ENCODE assay signal across 21 mouse cellular contexts in genomic region chr2:21235844-21236386, GRCm38 (mm10). TPM values are rescaled to one million over a fixed set of nuclear protein-coding genes. Genes with fewer than 3 reads are reported as not detected.
DNase-seq lines count a peak whose midpoint lies in the region; ATAC-seq lines count a peak whose summit lies in the region.
"Had no signal": no experiment of that assay in that cellular context is flagged by ENCODE, and none has a peak within 500 bp of the region (broad histone marks: within the 10 kb centered on the region; RNA-seq: fewer than 3 reads in every experiment).

No protein-coding gene starts in this region.

- DNase-seq in embryonic facial prominence, embryonic 10.5 days (ENCODE audit: low spot score): no peak
- DNase-seq in lung, adult 18-20 months: no peak
- DNase-seq in thymus, postnatal 0 days (ENCODE audit: low spot score): no peak
- no peak for DNase-seq in urinary bladder, postnatal 25 days (ENCODE audit: low spot score)
- DNase-seq: adrenal gland, adult 8-10 months; embryo, embryonic 11 days; gastrocnemius, postnatal 14 days; heart, postnatal 14 days; thymus, postnatal 36 days had no signal

- peak overlapping the region; percentile 57; the same call in 1 of the 2 replicates for H3K27ac ChIP-seq in embryonic facial prominence, embryonic 13.5 days
- no peak overlapping the region for H3K27ac ChIP-seq in embryonic facial prominence, embryonic 10.5 days (replicated peaks)
- H3K27ac ChIP-seq in lung, embryonic 15.5 days: peak overlapping the region; percentile 72
- no peak overlapping the region for H3K27ac ChIP-seq in midbrain, embryonic 16.5 days (ENCODE audit: low read length)
- H3K27ac ChIP-seq: hindbrain, embryonic 12.5 days; limb, embryonic 10.5 days; neural tube, embryonic 15.5 days had no signal

- H3K4me2 ChIP-seq in embryonic facial prominence, embryonic 13.5 days: no peak overlapping the region
- H3K4me2 ChIP-seq in lung, embryonic 15.5 days: no peak overlapping the region
- no peak overlapping the region for H3K4me2 ChIP-seq in midbrain, embryonic 16.5 days (ENCODE audit: low read length)
- H3K4me2 ChIP-seq: heart, embryonic 13.5 days; hindbrain, embryonic 12.5 days; midbrain, embryonic 11.5 days; neural tube, embryonic 15.5 days had no signal

- 84% methylated on average over 4 of the region's 4 CpGs for WGBS in embryonic facial prominence, embryonic 13.5 days
- WGBS in embryonic facial prominence, embryonic 10.5 days: 96% methylated on average over 4 of the region's 4 CpGs
- whole genome bisulfite sequencing in lung, embryonic 15.5 days: 82% methylated on average over 4 of the region's 4 CpGs
- WGBS in midbrain, embryonic 16.5 days: 92% methylated on average over 4 of the region's 4 CpGs

- no peak overlapping the region for H3K9ac ChIP-seq in embryonic facial prominence, embryonic 13.5 days
- H3K9ac ChIP-seq in lung, embryonic 15.5 days: no peak overlapping the region
- H3K9ac ChIP-seq in midbrain, embryonic 16.5 days (ENCODE audit: low read depth, low read length): no peak overlapping the region
- H3K9ac ChIP-seq: heart, embryonic 13.5 days; hindbrain, embryonic 12.5 days; neural tube, embryonic 15.5 days had no signal

- H3K4me3 ChIP-seq in embryonic facial prominence, embryonic 13.5 days: no peak overlapping the region
- H3K4me3 ChIP-seq in embryonic facial prominence, embryonic 10.5 days: no peak overlapping the region
- no peak overlapping the region for H3K4me3 ChIP-seq in lung, embryonic 15.5 days
- H3K4me3 ChIP-seq in midbrain, embryonic 16.5 days (ENCODE audit: low read depth, low read length): no peak overlapping the region
- H3K4me3 ChIP-seq: heart, embryonic 13.5 days; hindbrain, embryonic 12.5 days; limb, embryonic 10.5 days; neural tube, embryonic 15.5 days had no signal

- no peaks in the 10 kb centered on the region for H3K4me1 ChIP-seq in embryonic facial prominence, embryonic 13.5 days
- H3K4me1 ChIP-seq in embryonic facial prominence, embryonic 10.5 days: no peaks in the 10 kb centered on the region
- peaks cover 7% of the 10 kb centered on the region for H3K4me1 ChIP-seq in lung, embryonic 15.5 days
- H3K4me1 ChIP-seq in midbrain, embryonic 16.5 days (ENCODE audit: control insufficient read depth, insufficient read depth, low read length): no peaks in the 10 kb centered on the region
- H3K4me1 ChIP-seq: hindbrain, embryonic 12.5 days; limb, embryonic 10.5 days; neural tube, embryonic 15.5 days had no signal

- no peaks in the 10 kb centered on the region for H3K9me3 ChIP-seq in embryonic facial prominence, embryonic 13.5 days
- no peaks in the 10 kb centered on the region for H3K9me3 ChIP-seq in embryonic facial prominence, embryonic 10.5 days
- no peaks in the 10 kb centered on the region for H3K9me3 ChIP-seq in lung, embryonic 15.5 days
- H3K9me3 ChIP-seq in midbrain, embryonic 16.5 days (replicated peaks; ENCODE audit: control insufficient read depth, low read length, poor library complexity, severe bottlenecking): no peaks in the 10 kb centered on the region
- H3K9me3 ChIP-seq: heart, embryonic 13.5 days; hindbrain, embryonic 12.5 days; limb, embryonic 10.5 days; neural tube, embryonic 15.5 days had no signal

- no peaks in the 10 kb centered on the region for H3K36me3 ChIP-seq in embryonic facial prominence, embryonic 13.5 days
- no peaks in the 10 kb centered on the region for H3K36me3 ChIP-seq in embryonic facial prominence, embryonic 10.5 days (replicated peaks)
- H3K36me3 ChIP-seq in lung, embryonic 15.5 days: no peaks in the 10 kb centered on the region
- no peaks in the 10 kb centered on the region for H3K36me3 ChIP-seq in midbrain, embryonic 16.5 days (ENCODE audit: control insufficient read depth, insufficient read depth, low read length)
- H3K36me3 ChIP-seq: heart, embryonic 13.5 days; hindbrain, embryonic 12.5 days; limb, embryonic 10.5 days; neural tube, embryonic 15.5 days had no signal

- H3K27me3 ChIP-seq in embryonic facial prominence, embryonic 13.5 days: no peaks in the 10 kb centered on the region
- no peaks in the 10 kb centered on the region for H3K27me3 ChIP-seq in embryonic facial prominence, embryonic 10.5 days (replicated peaks; ENCODE audit: low read depth, poor library complexity, severe bottlenecking)
- H3K27me3 ChIP-seq in lung, embryonic 15.5 days: no peaks in the 10 kb centered on the region
- H3K27me3 ChIP-seq in midbrain, embryonic 16.5 days (ENCODE audit: control insufficient read depth, insufficient read depth, low read depth, low read length): no peaks in the 10 kb centered on the region
- H3K27me3 ChIP-seq: hindbrain, embryonic 12.5 days; neural tube, embryonic 15.5 days had no signal

- no peak for ATAC-seq in embryonic facial prominence, embryonic 13.5 days (ENCODE audit: insufficient number of reproducible peaks, insufficient read depth, low FRiP score, low TSS enrichment, low read depth)
- ATAC-seq in lung, embryonic 15.5 days (ENCODE audit: borderline replicate concordance, extremely low read depth, low FRiP score, low TSS enrichment): no peak
- ATAC-seq in megakaryocyte progenitor cell, adult 5-6 weeks (replicated peaks; ENCODE audit: poor library complexity): peak; percentile 30; the same call in 1 of the 2 replicates
- no peak for ATAC-seq in midbrain, embryonic 16.5 days
- ATAC-seq: activated CD4-positive, CD25-positive, alpha-beta regulatory T cell, adult 4 months; forebrain, embryonic 16.5 days had no signal

RNA-seq across cellular contexts. Expression of gene Thnsl1, which starts 30.4 kb away (rescaled TPM):
- 6.5 and 7.4 TPM in 2 replicates for polyA plus RNA-seq in embryonic facial prominence, embryonic 13.5 days (2015; fragmentation: Nextera tagmentation; extraction: Ambion mirVana)
- 10.0 and 10.3 TPM in 2 replicates for polyA plus RNA-seq in embryonic facial prominence, embryonic 10.5 days (2016; fragmentation: Nextera tagmentation; extraction: Ambion mirVana)
- polyA plus RNA-seq in lung, embryonic 15.5 days (2015; fragmentation: Nextera tagmentation; extraction: Ambion mirVana): 7.0 and 8.5 TPM in 2 replicates
- 5.0 and 5.8 TPM in 2 replicates for total RNA-seq in megakaryocyte progenitor cell, adult 5-6 weeks (2015)
- total RNA-seq in megakaryocyte progenitor cell, adult 5-6 weeks (2017): 3.9 and 4.5 TPM in 2 replicates
- 5.0 and 6.2 TPM in 2 replicates for polyA plus RNA-seq in thymus, postnatal 0 days (2015; fragmentation: Nextera tagmentation; extraction: Ambion mirVana)
- polyA plus RNA-seq in midbrain, embryonic 16.5 days (2015; fragmentation: Nextera tagmentation; extraction: Ambion mirVana): 24.5 and 28.3 TPM in 2 replicates

RNA-seq across cellular contexts. Expression of gene Enkur, which starts 30.8 kb away (rescaled TPM):
- 0.41 TPM in 1 of 2 replicates, not detected in the other for polyA plus RNA-seq in embryonic facial prominence, embryonic 13.5 days (2015; fragmentation: Nextera tagmentation; extraction: Ambion mirVana)
- polyA plus RNA-seq in embryonic facial prominence, embryonic 10.5 days (2016; fragmentation: Nextera tagmentation; extraction: Ambion mirVana): 0.16 and 0.62 TPM in 2 replicates
- 2.9 and 3.0 TPM in 2 replicates for polyA plus RNA-seq in lung, embryonic 15.5 days (2015; fragmentation: Nextera tagmentation; extraction: Ambion mirVana)
- total RNA-seq in megakaryocyte progenitor cell, adult 5-6 weeks (2015): 2.3 and 2.8 TPM in 2 replicates
- total RNA-seq in megakaryocyte progenitor cell, adult 5-6 weeks (2017): 3.1 and 4.0 TPM in 2 replicates
- polyA plus RNA-seq in thymus, postnatal 0 days (2015; fragmentation: Nextera tagmentation; extraction: Ambion mirVana): 1.2 and 1.6 TPM in 2 replicates
- 5.8 and 8.4 TPM in 2 replicates for polyA plus RNA-seq in midbrain, embryonic 16.5 days (2015; fragmentation: Nextera tagmentation; extraction: Ambion mirVana)
- total RNA-seq: liver, adult 2 months had no signal
- polyA plus RNA-seq: activated CD4-positive, CD25-positive, alpha-beta regulatory T cell, adult 4 months; limb, embryonic 10.5 days; liver, adult 2 months had no signal

Comparison
In these comparisons a context has a peak if more than half of its experiments do, and no peak if none do; other contexts are left out.
1. H3K27ac ChIP-seq: peak in embryonic facial prominence, embryonic 13.5 days (single experiment) and lung, embryonic 15.5 days (single experiment); none in embryonic facial prominence, embryonic 10.5 days (single experiment) and midbrain, embryonic 16.5 days (single experiment).